Mouse (Mus musculus) forebrain, postnatal 0 days (tissue): ENCODE results near the gene Taf3. TPM values are rescaled to one million over a fixed set of nuclear protein-coding genes. Genes with fewer than 3 reads are reported as not detected.
A peak's percentile ranks its signal among the peaks of the same experiment; 100 is the strongest.

Experiments used
- ATAC-seq: fragments of 200-750 bp; cut with Nextera tagmentation; 2 replicates; pipeline ENCODE4 v1.8.0; 2017; ENCODE audit warnings: mild to moderate bottlenecking, moderate library complexity
- DNase-seq: peaks from one replicate; pipeline ENCODE4 v3.0.0-alpha.2; 2015
- H3K27ac ChIP-seq: fragments of 300-500 bp; sonication (generic); 2 replicates; pipeline ENCODE4 v1.5.1; 2014; ENCODE audit warnings: low read depth, mild to moderate bottlenecking, antibody characterized with exemption, low read length, moderate library complexity, mixed read lengths
- H3K27me3 ChIP-seq: fragments of 300-500 bp; sonication (generic); 2 replicates; pipeline ENCODE4 v1.6.1; 2014; ENCODE audit warnings: mild to moderate bottlenecking, low read length, mixed read lengths; ENCODE audit not compliant: insufficient read depth
- H3K36me3 ChIP-seq: fragments of 300-500 bp; sonication (generic); 2 replicates; pipeline ENCODE4 v1.6.1; 2014; ENCODE audit warnings: mild to moderate bottlenecking, moderate library complexity; ENCODE audit not compliant: insufficient read depth
- H3K4me1 ChIP-seq: fragments of 300-500 bp; sonication (generic); 2 replicates; pipeline ENCODE4 v1.6.1; 2014; ENCODE audit warnings: antibody characterized with exemption; ENCODE audit not compliant: insufficient read depth
- H3K4me2 ChIP-seq: fragments of 300-500 bp; sonication (generic); 2 replicates; pipeline ENCODE4 v1.6.1; 2014; ENCODE audit warnings: low read depth, mild to moderate bottlenecking, moderate library complexity
- H3K4me3 ChIP-seq: fragments of 300-500 bp; sonication (generic); 2 replicates; pipeline ENCODE4 v1.5.1; 2014; ENCODE audit warnings: low read depth, low read length, mixed read lengths
- H3K9ac ChIP-seq: fragments of 300-500 bp; sonication (generic); 2 replicates; pipeline ENCODE4 v1.6.1; 2014; ENCODE audit warnings: mild to moderate bottlenecking
- H3K9me3 ChIP-seq: fragments of 300-500 bp; sonication (generic); 2 replicates; pipeline ENCODE4 v1.6.1; 2016; ENCODE audit warnings: low read length
- CTCF ChIP-seq: sonication (generic); IDR thresholded peaks from 2 replicates; pipeline ENCODE4 v1.5.1; 2016; ENCODE audit warnings: antibody characterized with exemption, control low read depth, low read depth
- WGBS: fragments of 180-500 bp; shearing (Covaris S2); extraction: QIAGEN DNeasy Blood & Tissue Kit; methylation state at CpG from one replicate; pipeline ENCODE4 v1.1.7; 2014; 5-methylcytosine and 5-hydroxymethylcytosine counted together
- polyA plus RNA-seq: library from polyadenylated mRNA; unstranded; fragments of >200 nt; fragmentation: Nextera tagmentation; extraction: Ambion mirVana; gene quantifications from 2 replicates; pipeline ENCODE4 v1.2.1, GENCODE M21; 2015
- total RNA-seq: library from RNA; depleted of rRNA; stranded (reverse); fragments of >200 nt; gene quantifications from 2 replicates; pipeline ENCODE4 v1.2.3, GENCODE M21; 2014

Gene Taf3
- total and polyA plus RNA-seq, 2 experiments from 2014 or later = 3.5 to 9.6 TPM

- WGBS = 79% methylated on average over 10 of the region's 10 CpGs
- Histone ChIP-seq H3K9me3 (no peaks in the 10 kb centered on the region), H3K4me1 (no peaks in the 10 kb centered on the region), H3K4me3 (no peak overlapping the region), H3K36me3 (no peaks in the 10 kb centered on the region), H3K9ac (no peak overlapping the region), H3K4me2 (no peak overlapping the region), H3K27ac (no peak overlapping the region), H3K27me3 (no peaks in the 10 kb centered on the region)
- peak; percentile 16 for DNase-seq
- TF ChIP-seq CTCF = no peak
- ATAC-seq = no peak; the same call in 1 of the 2 replicates
Observed at GRCm38 (mm10) chr2:10014951-10015635, 33.3 kb downstream of the Taf3 start.

GRCm38 (mm10) chr2:10010263-10010909 is 38.0 kb downstream of the Taf3 start:
- ATAC-seq = peak; percentile 78
- 32% methylated on average over 7 of the region's 7 CpGs for WGBS
- Histone ChIP-seq H3K9ac (no peak overlapping the region), H3K4me1 (no peaks in the 10 kb centered on the region), H3K36me3 (no peaks in the 10 kb centered on the region), H3K4me2 (no peak overlapping the region), H3K27ac (no peak overlapping the region), H3K27me3 (no peaks in the 10 kb centered on the region), H3K4me3 (no peak overlapping the region), H3K9me3 (no peaks in the 10 kb centered on the region)
- peak; percentile 92 for TF ChIP-seq CTCF
- peak; percentile 85 for DNase-seq

- Histone ChIP-seq H3K36me3 (no peaks in the 10 kb centered on the region), H3K9me3 (no peaks in the 10 kb centered on the region), H3K27ac (no peak overlapping the region), H3K9ac (no peak overlapping the region), H3K4me2 (no peak overlapping the region), H3K27me3 (no peaks in the 10 kb centered on the region), H3K4me1 (no peaks in the 10 kb centered on the region), H3K4me3 (no peak overlapping the region)
- DNase-seq = no peak
- ATAC-seq = no peak
- TF ChIP-seq CTCF = no peak
- 81% methylated on average over 13 of the region's 13 CpGs for WGBS
Observed at GRCm38 (mm10) chr2:10009671-10010254, 38.6 kb downstream of the Taf3 start.

- no peaks in the 10 kb centered on the region for H3K9me3 ChIP-seq
Observed at GRCm38 (mm10) chr2:10008593-10008992, 39.8 kb downstream of the Taf3 start.

GRCm38 (mm10) chr2:10004960-10005621 is 43.3 kb downstream of the Taf3 start:
- no peak for DNase-seq
- Histone ChIP-seq H3K9me3 (no peaks in the 10 kb centered on the region), H3K36me3 (no peaks in the 10 kb centered on the region), H3K4me3 (no peak overlapping the region), H3K4me1 (no peaks in the 10 kb centered on the region), H3K27ac (no peak overlapping the region), H3K9ac (no peak overlapping the region), H3K4me2 (no peak overlapping the region), H3K27me3 (no peaks in the 10 kb centered on the region)
- no peak for ATAC-seq
- 86% methylated on average over 8 of the region's 8 CpGs for WGBS
- TF ChIP-seq CTCF = no peak

More at GRCm38 (mm10) chr2:10008593-10008992, 39.8 kb downstream of the Taf3 start:
- Histone ChIP-seq H3K27me3 (no peaks in the 10 kb centered on the region), H3K9ac (no peak overlapping the region), H3K4me3 (no peak overlapping the region), H3K4me2 (no peak overlapping the region), H3K27ac (no peak overlapping the region), H3K4me1 (no peaks in the 10 kb centered on the region), H3K36me3 (no peaks in the 10 kb centered on the region)
- ATAC-seq = no peak
- no peak for TF ChIP-seq CTCF
- no peak for DNase-seq
- 87% methylated on average over 4 of the region's 4 CpGs for WGBS

GRCm38 (mm10) chr2:10003358-10003757 is 45.0 kb downstream of the Taf3 start:
- Histone ChIP-seq H3K4me1 (no peaks in the 10 kb centered on the region), H3K4me3 (no peak overlapping the region), H3K27ac (no peak overlapping the region), H3K9ac (no peak overlapping the region), H3K9me3 (no peaks in the 10 kb centered on the region), H3K4me2 (no peak overlapping the region), H3K36me3 (no peaks in the 10 kb centered on the region), H3K27me3 (no peaks in the 10 kb centered on the region)
- ATAC-seq (no peak), DNase-seq (no peak)
- no peak for TF ChIP-seq CTCF
- 59% methylated on average over 5 of the region's 5 CpGs for WGBS
